Mouse (Mus musculus) MEL (cell line): ENCODE measurements around the gene Rims1.

ENCODE experiments used
- CHD2 ChIP-seq: IDR thresholded peaks from 2 replicates; pipeline ENCODE4 v1.6.1; 2011; ENCODE audit warnings: low read length, improper control_type of control experiment
- CTCF ChIP-seq, 3 experiments: IDR thresholded peaks in 2 of 3; conservative IDR thresholded peaks in 1 of 3; 2 replicates each; pipeline ENCODE4 v1.5.1; 2011 to 2012; ENCODE audit warnings: low read length in 3 of 3, low read depth in 2 of 3, mild to moderate bottlenecking in 2 of 3, improper control_type of control experiment in 1 of 3, inconsistent platforms in 1 of 3, mixed read lengths in 1 of 3, moderate library complexity in 1 of 3; ENCODE audit not compliant: control insufficient read depth in 1 of 3, insufficient read depth in 1 of 3, poor library complexity in 1 of 3, severe bottlenecking in 1 of 3
- E2F4 ChIP-seq: IDR thresholded peaks from 2 replicates; pipeline ENCODE4 v1.6.1; 2011; ENCODE audit warnings: low read depth, low read length, improper control_type of control experiment, borderline replicate concordance
- ELF1 ChIP-seq: IDR thresholded peaks from 2 replicates; pipeline ENCODE4 v1.6.1; 2014; ENCODE audit warnings: low read depth, mild to moderate bottlenecking, inconsistent platforms, low read length, improper control_type of control experiment, moderate library complexity
- EP300 ChIP-seq, 2 experiments: IDR thresholded peaks; 2 replicates each; pipeline ENCODE4 v1.6.1; 2011; ENCODE audit warnings: improper control_type of control experiment in 2 of 2, low read length in 2 of 2, low read depth in 1 of 2, mild to moderate bottlenecking in 1 of 2
- HCFC1 ChIP-seq: IDR thresholded peaks from 2 replicates; pipeline ENCODE4 v1.6.1; 2012; ENCODE audit warnings: low read depth, mild to moderate bottlenecking, inconsistent platforms, low read length, improper control_type of control experiment, moderate library complexity
- MAFK ChIP-seq: IDR thresholded peaks from 2 replicates; pipeline ENCODE4 v1.6.1; 2011; ENCODE audit warnings: low read depth, mild to moderate bottlenecking, low read length, improper control_type of control experiment, borderline replicate concordance
- MEF2A ChIP-seq: IDR thresholded peaks from 2 replicates; pipeline ENCODE4 v1.6.1; 2014; ENCODE audit warnings: low read depth, mild to moderate bottlenecking, inconsistent platforms, low read length, improper control_type of control experiment; ENCODE audit not compliant: poor library complexity, insufficient replicate concordance, severe bottlenecking; ENCODE audit errors: extremely low read depth
- MXI1 ChIP-seq: IDR thresholded peaks from 2 replicates; pipeline ENCODE4 v1.6.1; 2011; ENCODE audit warnings: mild to moderate bottlenecking, low read depth, low read length, improper control_type of control experiment
- POLR2A ChIP-seq, 2 experiments: IDR thresholded peaks; 2 replicates each; pipeline ENCODE4 v1.6.1; 2011 to 2012; ENCODE audit warnings: low read length in 2 of 2, mild to moderate bottlenecking in 2 of 2, control low read depth in 1 of 2, improper control_type of control experiment in 1 of 2, low read depth in 1 of 2, moderate library complexity in 1 of 2; ENCODE audit not compliant: control insufficient read depth in 1 of 2, insufficient read depth in 1 of 2, poor library complexity in 1 of 2
- TAL1 ChIP-seq: IDR thresholded peaks from 2 replicates; pipeline ENCODE4 v1.6.1; 2012; ENCODE audit warnings: mild to moderate bottlenecking, inconsistent platforms, low read length, moderate library complexity, mixed read lengths
- TCF12 ChIP-seq: IDR thresholded peaks from 2 replicates; pipeline ENCODE4 v1.6.1; 2014; ENCODE audit warnings: low read depth, mild to moderate bottlenecking, inconsistent platforms, low read length, improper control_type of control experiment, moderate library complexity

DNA sequence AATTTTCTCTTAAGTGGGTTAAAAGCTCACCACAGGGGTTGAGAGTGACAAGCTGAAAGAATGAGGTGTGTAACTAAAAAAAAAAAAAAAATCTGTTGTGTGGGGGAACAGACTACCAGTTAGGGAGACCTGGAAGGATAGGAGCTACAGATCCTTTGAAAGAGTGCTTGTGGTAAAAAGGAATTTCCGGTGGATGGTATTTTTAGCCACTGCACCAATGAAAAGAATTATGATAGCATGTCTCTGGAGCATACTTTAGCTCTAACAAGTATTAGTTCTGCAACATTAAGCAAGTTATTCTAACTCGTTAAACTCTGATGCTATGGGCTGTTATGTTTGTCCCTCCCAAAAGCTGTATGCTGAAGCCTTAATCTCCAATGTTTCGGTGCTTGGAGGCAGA is 192.2 kb downstream of the Rims1 start:
- TF ChIP-seq ELF1: no peak
- no peak for TF ChIP-seq CTCF (IDR thresholded peaks at IDR 0.05 in 2 of 3, conservative IDR thresholded peaks at IDR 0.05 in 1 of 3; ENCODE audit: control insufficient read depth in 1 of 3, insufficient read depth in 1 of 3, low read depth in 2 of 3, low read length in 3 of 3, poor library complexity in 1 of 3, severe bottlenecking in 1 of 3)
- no peak for TF ChIP-seq CHD2
- TF ChIP-seq TAL1: no peak
- TF ChIP-seq MXI1: no peak
- TF ChIP-seq E2F4: no peak
- TF ChIP-seq EP300 (IDR thresholded peaks at IDR 0.05; ENCODE audit: low read depth in 1 of 2, low read length in 2 of 2): no peak
- TF ChIP-seq MAFK: no peak
- TF ChIP-seq MEF2A: no peak
- TF ChIP-seq HCFC1: no peak
- TF ChIP-seq TCF12: no peak
- TF ChIP-seq POLR2A (IDR thresholded peaks at IDR 0.05; ENCODE audit: control insufficient read depth in 1 of 2, insufficient read depth in 1 of 2, low read depth in 1 of 2, low read length in 2 of 2, poor library complexity in 1 of 2): no peak
